Mouse (Mus musculus): Measurements from ENCODE around the gene Itsn1. TPM values are rescaled to one million over a fixed set of nuclear protein-coding genes. Genes with fewer than 3 reads are reported as not detected.

Gene Itsn1
- total RNA-seq, 1 experiment from 2014 or later, result 39.3 TPM

- no peak for DNase-seq
Observed at GRCm38 (mm10) chr16:91875567-91876344, 146.7 kb downstream of the Itsn1 start.

GRCm38 (mm10) chr16:91876457-91876856 is 147.4 kb downstream of the Itsn1 start:
- no peak for DNase-seq

GRCm38 (mm10) chr16:91879101-91879500 is 150.0 kb downstream of the Itsn1 start:
- no peak for DNase-seq

- no peak for DNase-seq
Observed at GRCm38 (mm10) chr16:91880869-91881767, 152.0 kb downstream of the Itsn1 start.

GRCm38 (mm10) chr16:91882168-91882859 is 153.2 kb downstream of the Itsn1 start:
- no peak for DNase-seq

GRCm38 (mm10) chr16:91883636-91884035 is 154.6 kb downstream of the Itsn1 start:
- DNase-seq, result no peak

GRCm38 (mm10) chr16:91884196-91884595 is 155.1 kb downstream of the Itsn1 start:
- DNase-seq, result peak; percentile 30

- no peak for DNase-seq
Observed at GRCm38 (mm10) chr16:91885389-91886122, 156.5 kb downstream of the Itsn1 start.

GRCm38 (mm10) chr16:91888368-91888767 is 159.3 kb downstream of the Itsn1 start:
- DNase-seq, result no peak

- DNase-seq, result no peak
Observed at GRCm38 (mm10) chr16:91889831-91890230, 160.8 kb downstream of the Itsn1 start.

- no peak for DNase-seq
Observed at GRCm38 (mm10) chr16:91891218-91891617, 162.1 kb downstream of the Itsn1 start.

- DNase-seq, result no peak
Observed at GRCm38 (mm10) chr16:91896426-91896830, 167.3 kb downstream of the Itsn1 start.

GRCm38 (mm10) chr16:91898850-91899848 is 170.1 kb downstream of the Itsn1 start:
- no peak for DNase-seq

GRCm38 (mm10) chr16:91900274-91900673 is 171.2 kb downstream of the Itsn1 start:
- no peak for DNase-seq

- no peak for DNase-seq
Observed at GRCm38 (mm10) chr16:91903801-91904506, 174.9 kb downstream of the Itsn1 start.

GRCm38 (mm10) chr16:91905127-91905860 is 176.2 kb downstream of the Itsn1 start:
- no peak for DNase-seq

- DNase-seq, result no peak
Observed at GRCm38 (mm10) chr16:91905987-91906386, 176.9 kb downstream of the Itsn1 start.

GRCm38 (mm10) chr16:91906672-91907071 is 177.6 kb downstream of the Itsn1 start:
- DNase-seq, result no peak

GRCm38 (mm10) chr16:91907158-91907557 is 178.1 kb downstream of the Itsn1 start:
- DNase-seq, result no peak

Measured in adrenal gland, postnatal 25 days (tissue).